Mouse (Mus musculus) MEL (cell line): ENCODE measurements at regions not wholly inside any gene's neighbourhood (a gene's known extent, or its start where the extent isn't known, plus 50 kb on each side); places are given as distances from the start of the nearest gene placed in this dataset.

ENCODE experiments used
- CTCF ChIP-seq, 3 experiments: IDR thresholded peaks in 2 of 3; conservative IDR thresholded peaks in 1 of 3; 2 replicates each; pipeline ENCODE4 v1.5.1; 2011 to 2012; ENCODE audit warnings: low read length in 3 of 3, low read depth in 2 of 3, mild to moderate bottlenecking in 2 of 3, improper control_type of control experiment in 1 of 3, inconsistent platforms in 1 of 3, mixed read lengths in 1 of 3, moderate library complexity in 1 of 3; ENCODE audit not compliant: control insufficient read depth in 1 of 3, insufficient read depth in 1 of 3, poor library complexity in 1 of 3, severe bottlenecking in 1 of 3
- MAX ChIP-seq: IDR thresholded peaks from 2 replicates; pipeline ENCODE4 v1.6.1; 2011; ENCODE audit warnings: low read length, improper control_type of control experiment
- MEF2A ChIP-seq: IDR thresholded peaks from 2 replicates; pipeline ENCODE4 v1.6.1; 2014; ENCODE audit warnings: low read depth, mild to moderate bottlenecking, inconsistent platforms, low read length, improper control_type of control experiment; ENCODE audit not compliant: poor library complexity, insufficient replicate concordance, severe bottlenecking; ENCODE audit errors: extremely low read depth
- MYC ChIP-seq: IDR thresholded peaks from 2 replicates; pipeline ENCODE4 v1.6.1; 2011; ENCODE audit warnings: low read depth, mild to moderate bottlenecking, low read length, improper control_type of control experiment, moderate library complexity
- POLR2A ChIP-seq, 2 experiments: IDR thresholded peaks; 2 replicates each; pipeline ENCODE4 v1.6.1; 2011 to 2012; ENCODE audit warnings: low read length in 2 of 2, mild to moderate bottlenecking in 2 of 2, control low read depth in 1 of 2, improper control_type of control experiment in 1 of 2, low read depth in 1 of 2, moderate library complexity in 1 of 2; ENCODE audit not compliant: control insufficient read depth in 1 of 2, insufficient read depth in 1 of 2, poor library complexity in 1 of 2
- POLR2AphosphoS2 ChIP-seq: IDR thresholded peaks from 2 replicates; pipeline ENCODE4 v1.6.1; 2011; ENCODE audit warnings: low read length, improper control_type of control experiment
- SIN3A ChIP-seq: IDR thresholded peaks from 2 replicates; pipeline ENCODE4 v1.6.1; 2012; ENCODE audit warnings: low read length, improper control_type of control experiment, inconsistent platforms
- SMC3 ChIP-seq: IDR thresholded peaks from 2 replicates; pipeline ENCODE4 v1.6.1; 2011; ENCODE audit warnings: low read depth, low read length, improper control_type of control experiment
- USF2 ChIP-seq, 2 experiments: IDR thresholded peaks; 2 replicates each; pipeline ENCODE4 v1.6.1; 2011 to 2012; ENCODE audit warnings: improper control_type of control experiment in 2 of 2, low read length in 2 of 2, borderline replicate concordance in 1 of 2, inconsistent platforms in 1 of 2, low read depth in 1 of 2, mild to moderate bottlenecking in 1 of 2; ENCODE audit not compliant: insufficient read depth in 1 of 2

- TF ChIP-seq POLR2AphosphoS2 (no peak), MYC (no peak), USF2 (IDR thresholded peaks at IDR 0.05; ENCODE audit: borderline replicate concordance in 1 of 2, insufficient read depth in 1 of 2, low read depth in 1 of 2, low read length in 2 of 2) (no peak), MEF2A (no peak), POLR2A (IDR thresholded peaks at IDR 0.05; ENCODE audit: control insufficient read depth in 1 of 2, insufficient read depth in 1 of 2, low read depth in 1 of 2, low read length in 2 of 2, poor library complexity in 1 of 2) (no peak), MAX (no peak), SMC3 (no peak), SIN3A (no peak), CTCF (IDR thresholded peaks at IDR 0.05 in 2 of 3, conservative IDR thresholded peaks at IDR 0.05 in 1 of 3; ENCODE audit: control insufficient read depth in 1 of 3, insufficient read depth in 1 of 3, low read depth in 2 of 3, low read length in 3 of 3, poor library complexity in 1 of 3, severe bottlenecking in 1 of 3) (no peak)
Observed at GRCm38 (mm10) chr16:86368449-86368848, 466.8 kb upstream of the Adamts5 start.
